Mouse (Mus musculus) lung, adult 2 months (tissue): ENCODE measurements around the gene Hspa4.

ENCODE experiments used
- CTCF ChIP-seq: fragments of 200-500 bp; IDR thresholded peaks from 2 replicates; pipeline ENCODE4 v1.5.1; 2011; ENCODE audit warnings: mild to moderate bottlenecking, low read length, control low read depth; ENCODE audit not compliant: insufficient read depth
- POLR2A ChIP-seq: fragments of 200-500 bp; IDR thresholded peaks from 2 replicates; pipeline ENCODE4 v1.6.1; 2011; ENCODE audit warnings: low read depth, mild to moderate bottlenecking, control low read depth, low read length, borderline replicate concordance; ENCODE audit errors: extremely low read depth

DNA sequence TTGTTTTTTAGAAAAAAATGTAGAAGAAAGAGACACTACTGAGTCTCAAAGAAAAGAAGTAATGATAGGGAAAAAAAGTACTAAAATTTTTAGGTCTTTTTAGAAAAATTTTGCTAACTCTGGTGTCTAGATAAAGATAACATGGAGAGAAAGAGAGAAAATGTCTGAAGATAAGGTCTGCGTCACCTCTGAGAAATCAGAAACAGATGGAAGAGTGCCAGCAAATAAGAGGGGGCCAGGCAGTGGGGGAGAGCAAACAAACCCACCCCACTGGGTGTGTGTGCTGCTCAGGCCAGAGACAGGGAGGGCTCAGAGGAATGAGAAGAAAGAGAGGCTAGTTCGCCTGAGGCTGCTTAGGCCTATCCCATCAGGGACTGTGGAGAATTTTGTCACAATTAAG, 45.5 kb upstream of the Hspa4 start:
- no peak for TF ChIP-seq POLR2A
- TF ChIP-seq CTCF = no peak
